Mouse (Mus musculus) lung, adult 10 weeks (tissue): ENCODE data around the gene Olfr319. TPM values are rescaled to one million over a fixed set of nuclear protein-coding genes. Genes with fewer than 3 reads are reported as not detected.

Experiments
- polyA plus RNA-seq: library from polyadenylated mRNA; stranded (reverse); fragments of 350-450 nt; fragmentation: Illumina TruSeq; extraction: RNeasy Lipid Tissue Mini Kit (QIAGEN cat#74804); gene quantifications from one replicate; pipeline ENCODE4 v1.2.3, GENCODE M21; 2014; ENCODE audit warnings: low read depth, low replicate concordance; ENCODE audit not compliant: insufficient read depth

The Olfr319 gene
- polyA plus RNA-seq, result not detected

GRCm38 (mm10) chr11:58698862-58699261 is at the start of gene Olfr319:
Olfr319 (plus strand) TSS chr11:58699162.

GRCm38 (mm10) chr11:58658596-58658995 is 40.4 kb upstream of the Olfr319 start, which contains the start of gene Olfr322:
Olfr322 (plus strand) TSS chr11:58658782.

GRCm38 (mm10) chr11:58680799-58681198 is 18.2 kb upstream of the Olfr319 start, which contains the start of gene Olfr320:
Olfr320 (plus strand) TSS chr11:58681099.

DNA sequence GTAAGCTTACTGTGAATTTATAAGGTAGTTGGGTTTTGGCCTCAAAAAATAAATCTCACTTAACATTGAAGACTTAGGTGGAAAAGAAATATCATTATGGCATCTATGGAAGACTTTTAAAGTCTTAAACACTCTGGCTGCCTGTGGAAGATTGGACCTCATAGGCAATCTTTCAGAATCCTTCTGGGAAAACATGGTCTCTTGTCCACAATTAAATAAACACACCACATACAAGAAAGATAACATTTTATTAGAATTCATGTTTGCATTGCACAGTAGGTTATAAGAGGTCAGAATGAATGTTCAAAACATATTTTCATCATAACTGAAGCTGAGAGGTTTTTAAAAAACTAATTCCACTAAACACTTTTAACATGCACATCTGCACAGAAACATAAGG is 25.0 kb downstream of the Olfr319 start, which contains the start of gene Olfr318:
Gene Olfr318 (minus strand): TSS at position 101 of the 400 bp plus-strand sequence.

GRCm38 (mm10) chr11:58738792-58739262 is 39.9 kb downstream of the Olfr319 start, which contains the start of gene Olfr317:
Olfr317 (minus strand) TSS chr11:58739212.

DNA sequence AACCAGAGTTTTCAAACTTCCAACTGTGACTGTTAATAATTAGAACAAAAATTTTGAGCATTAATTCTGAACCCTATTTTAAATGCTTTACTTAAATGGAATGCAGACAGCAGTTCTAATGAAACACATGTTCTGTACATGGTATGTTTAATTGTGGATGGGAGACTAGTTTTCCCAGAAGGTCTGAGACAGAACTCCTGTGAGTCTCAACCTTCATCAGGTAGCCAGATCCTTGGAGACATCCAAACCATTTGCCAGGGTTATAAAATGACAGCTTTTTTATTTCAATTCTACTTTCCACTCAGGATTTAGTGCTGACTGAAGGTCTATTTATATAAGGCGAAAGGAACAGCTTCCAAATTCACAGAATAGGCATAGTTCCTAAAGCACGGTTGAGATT is 53.5 kb downstream of the Olfr319 start, which contains the start of gene Olfr316:
Gene Olfr316 (plus strand): TSS at position 301 of the 400 bp plus-strand sequence.

Other genes with a start within 250 kb of the Olfr319 start
- not detected for gene Lypd9, start 246.2 kb upstream of the Olfr319 start, polyA plus RNA-seq
- not detected for gene Olfr30, start 236.9 kb upstream of the Olfr319 start, polyA plus RNA-seq
- not detected for gene Olfr332, start 206.6 kb upstream of the Olfr319 start, polyA plus RNA-seq
- gene Olfr331, start 196.6 kb upstream of the Olfr319 start, polyA plus RNA-seq, result not detected
- gene Olfr330, start 164.3 kb upstream of the Olfr319 start, polyA plus RNA-seq, result not detected
- gene Olfr329-ps, start 152.7 kb upstream of the Olfr319 start, polyA plus RNA-seq, result not detected
- not detected for gene Olfr328, start 143.5 kb upstream of the Olfr319 start, polyA plus RNA-seq
- not detected for gene Olfr224, start 128.6 kb upstream of the Olfr319 start, polyA plus RNA-seq
- gene Olfr325, start 121.4 kb upstream of the Olfr319 start, polyA plus RNA-seq, result not detected
- gene Olfr324, start 104.0 kb upstream of the Olfr319 start, polyA plus RNA-seq, result not detected
- gene 2210407C18Rik, start 83.1 kb upstream of the Olfr319 start, polyA plus RNA-seq, result not detected
- not detected for gene Olfr323, start 68.7 kb upstream of the Olfr319 start, polyA plus RNA-seq
- gene Trim58, start 58.7 kb upstream of the Olfr319 start, polyA plus RNA-seq, result not detected
- not detected for gene Olfr322, start 40.4 kb upstream of the Olfr319 start, polyA plus RNA-seq
- gene Olfr320, start 18.1 kb upstream of the Olfr319 start, polyA plus RNA-seq, result not detected
- gene Olfr318, start 24.9 kb downstream of the Olfr319 start, polyA plus RNA-seq, result not detected
- not detected for gene Olfr317, start 40.0 kb downstream of the Olfr319 start, polyA plus RNA-seq
- gene Olfr316, start 53.6 kb downstream of the Olfr319 start, polyA plus RNA-seq, result not detected
- not detected for gene Olfr315, start 74.0 kb downstream of the Olfr319 start, polyA plus RNA-seq
- not detected for gene Olfr314, start 83.8 kb downstream of the Olfr319 start, polyA plus RNA-seq
- gene Fam183b, start 102.8 kb downstream of the Olfr319 start, polyA plus RNA-seq, result 84.0 TPM
- not detected for gene Olfr313, start 115.8 kb downstream of the Olfr319 start, polyA plus RNA-seq
- not detected for gene Olfr312, start 130.1 kb downstream of the Olfr319 start, polyA plus RNA-seq
- gene Olfr311, start 140.1 kb downstream of the Olfr319 start, polyA plus RNA-seq, result not detected
- gene Gm12258, start 148.0 kb downstream of the Olfr319 start, polyA plus RNA-seq, result 3.1 TPM
- gene 2810021J22Rik, start 168.1 kb downstream of the Olfr319 start, polyA plus RNA-seq, result 1.4 TPM
- gene Zfp39, start 205.1 kb downstream of the Olfr319 start, polyA plus RNA-seq, result 2.5 TPM
- not detected for gene Btnl10, start 218.7 kb downstream of the Olfr319 start, polyA plus RNA-seq
- 90.0 TPM for gene Rnf187, start 239.8 kb downstream of the Olfr319 start, polyA plus RNA-seq
- gene Hist3h2ba, start 249.8 kb downstream of the Olfr319 start, polyA plus RNA-seq, result 3.0 TPM